Mouse (Mus musculus): ENCODE measurements at regions not wholly inside any gene's neighbourhood (a gene's known extent, or its start where the extent isn't known, plus 50 kb on each side); places are given as distances from the start of the nearest gene placed in this dataset.
"Not testable (repeated sequence)": the region's sequence is repeated elsewhere in the genome, so short reads cannot be mapped to it uniquely, and the experiment has no call there.

DNA sequence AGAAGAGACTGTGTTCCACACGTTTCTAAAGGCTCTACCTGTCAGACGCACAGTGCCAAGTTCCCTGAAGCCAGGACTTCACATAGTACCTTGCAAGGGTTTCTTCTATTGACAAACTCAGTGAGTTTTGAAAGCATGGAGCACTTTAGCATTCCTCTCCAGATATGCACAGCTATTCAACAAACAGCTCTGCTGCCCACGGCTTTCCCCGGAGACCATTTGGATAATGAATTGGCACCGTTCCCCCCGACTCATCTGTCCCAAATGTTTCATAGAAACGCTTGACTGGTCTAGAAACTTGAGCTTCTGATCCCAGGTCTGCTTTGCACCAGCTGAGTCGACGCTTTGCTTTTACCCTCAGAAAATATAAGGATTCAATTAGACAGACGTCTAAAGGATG is 162.2 kb upstream of the St6galnac5 start:
- DNase-seq (ENCODE audit: low read depth, low spot score), result no peak

DNA sequence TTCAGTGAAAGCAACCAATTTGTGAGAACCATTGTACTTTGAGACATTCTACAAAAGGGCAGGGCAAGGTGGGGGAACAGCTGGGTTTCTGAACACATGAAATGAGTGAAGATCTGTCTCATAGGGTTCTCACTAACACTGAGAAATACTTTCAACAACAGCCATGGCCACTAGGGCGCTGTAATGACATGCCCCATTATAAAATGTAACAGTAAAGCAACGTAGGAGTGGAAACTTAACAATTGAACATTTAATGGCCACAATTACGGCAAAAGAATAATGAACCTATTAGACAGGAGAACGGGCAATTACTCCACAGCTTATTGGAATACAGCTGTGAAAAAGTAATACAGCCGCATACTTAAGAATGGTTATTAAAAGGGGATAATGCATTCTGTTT is 158.9 kb upstream of the St6galnac5 start:
- DNase-seq (ENCODE audit: low read depth, low spot score), result peak; percentile 8

- DNase-seq (ENCODE audit: low read depth, low spot score), result no peak
Observed at GRCm38 (mm10) chr3:153125335-153125734, 143.3 kb upstream of the St6galnac5 start.

DNA sequence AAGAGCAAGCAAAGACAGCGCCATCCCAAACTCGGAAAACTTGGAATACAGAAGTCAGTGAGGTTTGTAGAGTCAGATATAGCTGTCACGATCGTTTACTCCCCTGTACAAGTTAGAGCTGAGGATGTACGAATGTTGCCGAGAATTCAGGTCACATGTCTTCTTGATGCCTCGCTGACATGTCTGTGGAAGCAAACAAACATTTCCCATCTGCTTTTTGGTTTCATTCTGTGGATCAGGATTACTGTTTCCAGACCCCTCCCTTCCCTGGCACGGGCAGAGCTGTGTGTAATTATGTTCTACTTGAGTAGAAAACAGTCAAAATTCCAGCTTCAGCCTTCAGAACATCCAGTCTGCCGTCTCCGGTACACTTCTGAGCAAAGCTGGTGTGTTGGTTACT is 139.9 kb upstream of the St6galnac5 start:
- DNase-seq (ENCODE audit: low read depth, low spot score), result no peak

DNA sequence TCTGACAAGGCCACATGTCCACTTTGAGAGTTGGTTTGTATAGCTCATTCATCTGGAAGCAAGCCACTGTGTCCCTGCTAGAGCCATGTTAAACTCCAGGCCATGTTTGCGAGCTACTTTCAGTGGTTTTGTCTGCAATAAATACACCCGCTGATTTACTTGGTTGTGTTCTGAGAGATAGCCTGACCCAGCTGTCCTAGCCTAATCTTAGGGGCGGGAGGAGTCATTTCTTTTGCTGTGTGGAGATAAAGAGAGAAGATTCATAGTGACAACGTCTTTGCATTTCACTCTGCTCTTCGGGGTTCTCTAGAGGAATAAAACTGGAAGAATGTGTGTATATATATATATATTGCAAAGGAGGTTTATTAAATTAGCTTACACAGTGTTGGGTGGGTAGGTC is 137.1 kb upstream of the St6galnac5 start:
- DNase-seq (ENCODE audit: low read depth, low spot score), result no peak

DNA sequence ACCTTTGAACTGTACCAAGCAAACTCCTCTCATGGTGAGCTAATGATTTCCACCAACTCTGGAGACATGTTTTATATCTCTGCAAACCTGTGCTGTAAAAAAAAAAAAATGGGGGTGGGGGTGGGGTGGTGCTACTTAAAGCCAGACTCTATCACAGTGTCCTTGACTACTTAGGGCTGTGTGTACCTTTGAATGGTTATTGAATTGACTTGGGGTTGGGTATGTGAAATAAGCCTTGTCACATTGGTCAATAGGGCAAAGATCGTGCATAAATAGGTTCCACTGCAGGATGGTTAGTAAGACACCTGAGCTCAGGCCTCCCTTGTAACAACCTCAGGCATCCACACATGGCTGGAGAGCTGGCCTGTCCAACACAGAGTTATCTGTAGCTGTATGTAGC is 136.6 kb upstream of the St6galnac5 start:
- DNase-seq (ENCODE audit: low read depth, low spot score), result no peak

DNA sequence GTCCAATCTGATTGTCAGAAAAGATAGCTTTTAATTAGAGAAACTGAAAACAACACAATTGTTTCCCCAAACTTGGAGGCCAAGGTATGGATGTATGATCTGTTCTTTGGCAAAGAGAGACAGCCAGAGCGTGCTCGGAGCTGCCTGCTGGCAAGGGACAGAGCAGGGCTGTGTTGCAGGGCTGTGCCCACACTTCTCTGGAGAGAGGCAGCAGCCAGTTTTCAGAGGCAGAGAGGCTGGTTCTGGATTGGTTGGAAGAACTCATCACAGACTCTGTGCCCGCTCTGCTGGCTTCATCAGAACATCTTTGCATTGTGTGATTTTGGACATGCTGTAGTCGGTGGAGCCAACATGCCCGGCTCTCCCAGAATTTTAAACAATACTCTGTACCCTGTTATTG is 123.5 kb upstream of the St6galnac5 start:
- no peak for DNase-seq (ENCODE audit: low read depth, low spot score)

DNA sequence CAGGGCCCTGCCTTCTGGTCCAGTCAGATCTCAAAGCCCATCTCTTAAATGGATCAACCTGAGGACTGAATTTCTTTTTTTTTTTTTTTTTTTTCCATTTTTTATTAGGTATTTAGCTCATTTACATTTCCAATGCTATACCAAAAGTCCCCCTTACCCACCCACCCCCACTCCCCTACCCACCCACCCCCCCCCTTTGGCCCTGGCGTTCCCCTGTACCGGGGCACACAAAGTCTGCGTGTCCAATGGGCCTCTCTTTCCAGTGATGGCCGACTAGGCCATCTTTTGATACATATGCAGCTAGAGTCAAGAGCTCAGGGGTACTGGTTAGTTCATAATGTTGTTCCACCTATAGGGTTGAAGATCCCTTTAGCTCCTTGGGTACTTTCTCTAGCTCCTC is 108.5 kb upstream of the St6galnac5 start:
- DNase-seq (ENCODE audit: low read depth, low spot score), result not testable (repeated sequence)

- peak; percentile 56 for DNase-seq (ENCODE audit: low read depth, low spot score)
Observed at GRCm38 (mm10) chr3:153085096-153085788, 103.2 kb upstream of the St6galnac5 start.

DNA sequence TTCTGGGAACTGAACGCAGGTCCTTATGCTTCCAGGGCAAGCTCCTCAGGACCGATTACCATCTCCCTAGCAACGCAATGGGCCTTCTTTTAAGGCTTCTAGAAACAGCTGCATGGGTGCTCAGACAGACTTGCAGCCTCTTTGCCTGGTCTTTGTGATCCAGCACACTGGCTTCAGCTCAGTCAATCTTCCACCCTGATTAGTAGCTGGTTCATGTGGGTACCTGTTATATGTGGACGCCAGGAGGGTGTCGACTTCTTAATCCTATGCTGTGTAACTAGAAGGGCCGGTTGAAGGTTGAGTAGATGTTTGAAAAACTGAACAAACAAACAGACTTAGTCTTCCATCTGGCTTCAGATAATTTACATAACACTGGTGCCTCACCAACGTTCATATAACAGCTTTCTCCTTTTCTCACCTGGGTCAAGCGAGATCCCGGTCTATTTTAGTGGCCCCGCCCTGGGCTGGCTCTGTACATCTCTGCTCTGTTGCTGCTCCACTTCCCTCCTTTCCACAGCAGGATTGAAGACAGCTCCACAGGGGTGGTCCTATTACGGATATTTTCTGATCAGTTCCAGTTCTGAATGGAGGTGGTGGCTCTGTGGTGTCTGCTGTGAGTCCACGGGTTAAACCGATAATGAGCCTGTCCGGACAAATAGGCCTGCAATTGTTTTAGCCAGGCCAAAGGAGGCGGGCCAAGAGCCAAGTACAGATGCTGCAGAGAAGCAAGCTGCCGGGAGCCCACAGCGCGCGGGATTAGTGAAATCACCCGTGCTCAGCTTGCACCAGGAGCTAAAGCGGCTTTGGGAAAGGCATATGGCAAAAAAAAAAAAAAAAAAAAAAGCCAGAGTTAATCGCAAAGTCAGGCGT is 102.4 kb upstream of the St6galnac5 start:
- DNase-seq (ENCODE audit: low read depth, low spot score), result peak; percentile 67

DNA sequence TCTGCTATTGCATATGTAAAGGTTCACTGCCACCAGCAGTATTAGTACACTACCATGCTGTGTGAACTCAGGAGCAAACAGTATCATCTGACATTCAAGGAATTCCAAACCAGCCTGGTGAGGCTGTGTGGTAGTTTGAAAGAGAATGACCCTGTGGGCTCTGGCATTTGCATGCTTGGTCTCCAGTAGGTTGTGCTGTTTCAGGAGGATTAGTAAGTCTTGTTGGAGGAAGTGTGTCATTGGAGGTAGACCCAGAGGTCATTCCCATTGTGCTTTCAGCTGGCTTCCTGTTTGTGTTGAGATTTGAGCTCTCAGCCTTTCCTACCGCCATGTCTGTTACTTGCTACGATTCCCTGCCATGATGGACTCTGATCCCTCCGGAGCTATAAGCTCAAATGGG is 98.3 kb upstream of the St6galnac5 start:
- DNase-seq (ENCODE audit: low read depth, low spot score), result peak; percentile 63

- peak; percentile 5 for DNase-seq (ENCODE audit: low read depth, low spot score)
Observed at GRCm38 (mm10) chr3:153077846-153078703, 96.0 kb upstream of the St6galnac5 start.

DNA sequence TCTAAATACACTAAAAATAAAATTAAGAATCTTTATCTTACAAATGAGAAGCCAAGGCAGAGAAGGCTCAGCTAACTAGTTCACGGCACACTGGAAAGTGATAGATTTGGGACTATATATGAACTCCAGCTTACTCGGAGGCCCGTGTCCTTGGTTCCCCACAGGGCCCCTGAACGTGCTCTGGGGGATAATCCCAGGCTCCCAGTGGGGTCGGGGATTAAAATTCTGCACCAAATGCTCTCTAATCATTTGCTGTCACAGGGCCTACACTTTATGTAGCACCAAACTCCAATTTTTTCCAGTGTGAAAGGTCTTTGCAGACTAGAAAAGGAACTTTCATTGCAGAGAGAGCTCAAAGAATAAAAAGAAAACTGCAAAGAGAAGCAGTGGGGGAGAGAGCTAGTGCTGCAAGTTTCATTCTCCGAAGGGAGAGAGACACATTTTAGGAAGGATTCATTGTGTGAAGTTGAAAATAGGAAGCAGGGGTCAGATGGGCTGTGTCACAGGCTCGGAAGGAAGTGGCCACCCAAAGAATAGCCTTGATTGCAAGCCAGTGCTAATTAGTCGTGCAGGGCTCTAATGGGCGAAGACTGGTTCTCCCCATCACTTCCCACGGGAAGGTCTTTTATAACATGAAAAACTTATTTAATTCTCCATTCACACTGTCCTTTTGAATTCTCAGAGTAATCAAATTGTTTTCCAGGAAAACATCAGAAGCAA is 90.3 kb upstream of the St6galnac5 start:
- no peak for DNase-seq (ENCODE audit: low read depth, low spot score)

DNA sequence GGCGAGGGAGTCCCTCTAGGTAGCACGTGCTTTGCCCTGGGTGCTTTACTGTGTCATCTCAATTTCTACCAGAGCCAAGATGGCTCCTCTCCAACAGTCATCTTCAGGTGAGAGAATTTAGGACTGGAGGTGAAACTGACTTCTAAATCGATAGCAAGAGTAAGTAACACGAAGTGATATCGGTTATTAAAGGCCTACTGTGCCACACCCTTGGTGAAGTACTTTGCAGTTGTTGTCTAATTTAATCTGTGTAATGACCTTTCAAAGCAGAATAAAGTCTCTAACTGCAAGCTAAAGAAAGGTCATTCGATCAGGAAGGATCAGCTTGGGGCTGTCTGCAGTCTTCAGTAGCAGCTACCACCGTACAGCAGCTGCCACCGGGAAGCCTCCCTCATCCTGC is 89.5 kb upstream of the St6galnac5 start:
- DNase-seq (ENCODE audit: low read depth, low spot score), result no peak

GRCm38 (mm10) chr3:153071123-153071522 is 89.1 kb upstream of the St6galnac5 start:
- no peak for DNase-seq (ENCODE audit: low read depth, low spot score)

DNA sequence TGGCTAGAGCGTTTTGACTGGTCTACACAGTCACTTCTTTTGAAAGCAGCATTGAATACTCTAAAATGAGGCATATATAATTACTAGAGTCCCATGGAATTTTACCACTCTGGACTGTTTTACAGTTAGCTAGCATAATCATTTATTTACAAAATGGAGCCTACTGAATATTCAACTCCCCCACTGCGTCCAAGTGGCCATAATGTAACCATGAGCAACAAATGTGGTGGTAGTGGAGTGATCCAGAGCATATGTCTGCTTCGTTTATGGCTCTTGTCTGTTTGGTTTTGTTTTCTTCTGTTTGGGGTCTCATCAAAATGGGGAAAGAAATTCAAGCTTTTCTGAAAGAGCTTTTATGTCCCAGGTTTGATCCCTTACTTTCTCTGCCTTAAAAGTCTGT is 83.8 kb upstream of the St6galnac5 start:
- DNase-seq (ENCODE audit: low read depth, low spot score), result no peak

GRCm38 (mm10) chr3:153053163-153053562 is 71.1 kb upstream of the St6galnac5 start:
- peak; percentile 35 for DNase-seq (ENCODE audit: low read depth, low spot score)

DNA sequence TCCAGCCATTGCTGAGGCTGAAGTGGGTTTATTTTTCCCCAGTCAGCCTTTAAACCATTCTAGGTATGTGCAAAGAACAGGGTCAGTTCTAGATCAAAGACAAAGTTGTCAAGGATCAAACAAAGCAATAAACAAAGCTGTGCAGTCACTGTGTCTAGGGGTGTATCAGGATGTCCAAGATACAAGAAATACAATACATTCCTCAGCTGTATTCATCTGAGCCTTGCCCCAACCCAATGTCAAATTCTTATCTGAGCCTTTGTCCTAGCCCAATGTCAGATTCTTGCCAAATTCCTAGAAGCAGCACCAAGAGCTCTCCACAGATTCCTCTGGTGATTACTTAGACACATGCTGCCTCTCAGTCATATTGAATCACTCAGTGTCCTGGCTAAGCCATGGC is 69.5 kb upstream of the St6galnac5 start:
- peak; percentile 89 for DNase-seq (ENCODE audit: low read depth, low spot score)

DNA sequence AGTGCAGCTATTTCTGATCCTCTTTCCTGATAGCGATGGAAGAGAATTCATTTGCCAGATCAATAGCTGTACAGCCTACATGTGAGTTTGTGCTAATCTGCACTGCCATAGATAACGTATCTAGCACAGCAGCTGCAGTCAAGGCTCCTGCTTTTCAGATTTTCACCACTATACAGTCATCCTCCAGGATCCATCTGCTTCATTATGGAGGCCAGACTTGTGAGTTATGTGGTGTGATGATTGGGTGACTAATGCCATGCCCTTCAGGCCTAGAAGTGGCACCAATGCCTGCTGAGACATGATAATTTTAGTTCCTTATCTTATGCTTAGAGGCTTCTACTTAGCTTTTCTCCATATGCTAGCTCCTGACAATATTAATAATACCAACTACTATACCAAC is 63.3 kb upstream of the St6galnac5 start:
- no peak for DNase-seq (ENCODE audit: low read depth, low spot score)

DNA sequence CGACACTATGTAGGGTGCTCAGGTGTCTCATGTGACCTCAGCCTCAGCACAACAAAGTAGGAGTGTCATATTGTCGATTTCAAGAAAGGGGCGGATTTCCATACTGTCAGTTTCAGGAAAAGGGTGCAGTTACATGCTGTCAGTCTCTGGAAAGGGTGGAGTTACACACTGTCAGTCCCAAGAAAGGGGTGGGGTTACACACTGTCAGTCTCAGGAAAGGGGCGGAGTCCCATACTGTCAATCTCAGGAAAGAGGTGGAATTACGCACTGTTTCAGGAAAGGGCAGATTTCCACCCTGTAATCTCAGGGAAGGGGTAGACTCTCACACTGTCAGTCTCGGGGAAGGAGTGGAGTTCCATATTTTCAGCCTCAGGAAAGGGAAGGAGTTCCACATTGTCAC is 51.9 kb upstream of the St6galnac5 start:
- DNase-seq (ENCODE audit: low read depth, low spot score), result peak; percentile 52
